Mouse (Mus musculus) limb, embryonic 13.5 days (tissue): ENCODE data around the gene Vmn2r95. TPM values are rescaled to one million over a fixed set of nuclear protein-coding genes. Genes with fewer than 3 reads are reported as not detected.
"Not testable (repeated sequence)": the region's sequence is repeated elsewhere in the genome, so short reads cannot be mapped to it uniquely, and the experiment has no call there.

Source experiments
- ATAC-seq: fragments of 200-750 bp; cut with Nextera tagmentation; 2 replicates; pipeline ENCODE4 v1.8.0; 2017; ENCODE audit warnings: low read depth, moderate number of reproducible peaks, moderate TSS enrichment; ENCODE audit not compliant: low FRiP score
- H3K27ac ChIP-seq: fragments of 300-500 bp; sonication (generic); 2 replicates; pipeline ENCODE4 v1.5.1; 2015; ENCODE audit warnings: inconsistent platforms, mild to moderate bottlenecking, moderate library complexity
- H3K27me3 ChIP-seq: fragments of 300-500 bp; sonication (generic); 2 replicates; pipeline ENCODE4 v1.6.1; 2015; ENCODE audit warnings: mild to moderate bottlenecking, inconsistent platforms
- H3K36me3 ChIP-seq: fragments of 300-500 bp; sonication (generic); 2 replicates; pipeline ENCODE4 v1.6.1; 2015; ENCODE audit warnings: inconsistent platforms, mild to moderate bottlenecking, moderate library complexity
- H3K4me1 ChIP-seq: fragments of 300-500 bp; sonication (generic); 2 replicates; pipeline ENCODE4 v1.6.1; 2015; ENCODE audit warnings: inconsistent platforms
- H3K4me2 ChIP-seq: fragments of 300-500 bp; sonication (generic); replicated peaks from 2 replicates; pipeline ENCODE4 v1.6.1; 2015; ENCODE audit warnings: inconsistent platforms, mild to moderate bottlenecking, moderate library complexity
- H3K4me3 ChIP-seq: fragments of 300-500 bp; sonication (generic); 2 replicates; pipeline ENCODE4 v1.5.1; 2015; ENCODE audit warnings: moderate library complexity, mild to moderate bottlenecking, inconsistent platforms
- H3K9ac ChIP-seq: fragments of 300-500 bp; sonication (generic); 2 replicates; pipeline ENCODE4 v1.6.1; 2015; ENCODE audit warnings: mild to moderate bottlenecking, inconsistent platforms
- H3K9me3 ChIP-seq: fragments of 300-500 bp; sonication (generic); 2 replicates; pipeline ENCODE4 v1.6.1; 2016; ENCODE audit warnings: inconsistent platforms
- WGBS: fragments of 180-500 bp; shearing (Covaris S2); methylation state at CpG from one replicate; pipeline ENCODE4 v1.1.7; 2015; 5-methylcytosine and 5-hydroxymethylcytosine counted together
- polyA plus RNA-seq: library from polyadenylated mRNA; unstranded; fragments of >200 nt; fragmentation: Nextera tagmentation; extraction: Ambion mirVana; gene quantifications from 2 replicates; pipeline ENCODE4 v1.2.1, GENCODE M21; 2015

Vmn2r95 gene
- polyA plus RNA-seq = not detected in 2 replicates

DNA sequence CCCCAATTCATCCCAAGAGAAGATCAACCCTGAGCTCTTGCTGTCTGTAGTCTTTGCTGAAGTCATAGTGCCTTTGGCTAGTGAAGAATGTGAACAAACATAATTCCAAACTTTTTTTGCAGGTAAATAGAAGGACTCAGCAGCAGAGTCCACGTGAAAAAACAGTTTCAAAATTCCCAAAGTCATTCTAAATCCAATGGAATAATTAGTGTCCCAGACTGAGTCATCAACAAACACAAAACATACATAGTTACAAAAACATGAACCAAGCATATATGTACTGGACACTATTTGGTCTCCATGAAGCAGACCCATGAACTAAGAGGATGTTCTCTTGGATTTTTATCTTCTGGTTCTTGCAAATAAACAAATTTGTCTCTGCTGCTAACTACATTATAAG, at the start of gene Vmn2r95:
TSS of gene Vmn2r95 (plus strand) at position 301 of the 400 bp plus-strand sequence.
- no peak within 1 kb of the TSS for H3K4me3 ChIP-seq
- no peak within 1 kb of the TSS for H3K4me2 ChIP-seq
- WGBS = 21% methylated on average over 1 of the region's 1 CpGs
- H3K27me3 ChIP-seq = no peaks in the 10 kb centered on the region
- H3K4me1 ChIP-seq = no peaks in the 10 kb centered on the region
- no peak for ATAC-seq
- H3K9ac ChIP-seq = no peak within 1 kb of the TSS
- no peaks in the 10 kb centered on the region for H3K36me3 ChIP-seq
- H3K27ac ChIP-seq = no peak within 1 kb of the TSS
- H3K9me3 ChIP-seq = 0 out of 2 replicates have a peak, but pooled peaks cover 3% of the 10 kb centered on the region

DNA sequence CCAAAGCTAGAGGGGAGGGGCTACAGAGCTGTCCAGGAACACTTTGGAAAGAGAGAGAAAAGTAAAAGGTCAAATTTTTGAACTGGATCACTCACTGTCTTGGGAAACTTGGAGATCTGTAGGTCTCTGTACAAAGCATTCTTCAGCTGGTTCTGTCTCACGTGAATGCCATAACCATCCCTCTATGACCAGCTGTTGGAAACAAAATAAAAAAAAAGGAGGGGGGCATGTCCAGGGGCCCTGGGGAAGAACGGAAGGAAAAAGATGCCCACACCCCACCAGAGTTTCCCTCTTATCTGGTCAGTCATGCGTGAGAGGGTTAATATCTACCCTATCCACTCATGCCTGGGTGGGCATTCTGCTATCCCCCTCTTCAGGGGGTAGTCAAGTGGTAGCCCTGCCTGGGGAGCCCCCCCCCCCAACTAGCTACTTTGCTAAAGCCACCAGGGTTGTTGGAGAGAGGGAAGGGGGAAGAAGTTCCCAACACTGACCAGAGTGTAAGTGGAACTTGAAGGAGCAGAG, 31.8 kb downstream of the Vmn2r95 start:
- Histone ChIP-seq H3K9me3 (peaks cover 6% of the 10 kb centered on the region; the same call in 1 of the 2 replicates), H3K4me1 (no peaks in the 10 kb centered on the region), H3K4me3 (no peak overlapping the region), H3K36me3 (no peaks in the 10 kb centered on the region), H3K27me3 (no peaks in the 10 kb centered on the region), H3K27ac (no peak overlapping the region), H3K4me2 (no peak overlapping the region), H3K9ac (no peak overlapping the region)
- ATAC-seq = no peak
- 72% methylated on average over 3 of the region's 3 CpGs for WGBS

DNA sequence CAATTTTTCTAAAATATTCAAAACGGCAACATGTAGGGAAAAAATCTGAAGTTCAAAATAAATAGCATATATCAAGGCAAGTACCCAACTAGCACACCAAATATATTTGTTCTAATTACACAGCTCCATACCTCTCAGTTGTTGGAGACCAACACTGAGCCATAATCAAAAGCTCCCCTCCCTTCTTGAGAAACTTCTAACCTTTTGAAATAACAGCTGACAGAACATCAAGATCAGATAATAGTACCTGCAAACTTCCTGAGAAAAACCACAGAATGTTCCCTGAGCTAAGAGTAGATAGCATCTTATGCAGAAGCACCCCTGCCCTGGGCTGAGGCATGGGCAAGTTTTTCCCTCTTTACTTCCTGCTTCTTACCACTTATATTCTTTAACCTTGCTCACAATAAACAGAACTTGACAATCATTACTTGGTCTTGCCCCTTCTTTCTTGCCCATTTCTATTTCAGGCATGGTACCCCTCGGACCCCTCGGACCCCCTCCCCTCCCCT, 34.3 kb downstream of the Vmn2r95 start:
- not testable (repeated sequence) for H3K4me2 ChIP-seq, ATAC-seq, H3K36me3 ChIP-seq, H3K4me1 ChIP-seq, H3K27ac ChIP-seq, H3K4me3 ChIP-seq, H3K9ac ChIP-seq, H3K27me3 ChIP-seq
- WGBS = 96% methylated on average over 3 of the region's 3 CpGs
- peaks cover 16% of the 10 kb centered on the region for H3K9me3 ChIP-seq

DNA sequence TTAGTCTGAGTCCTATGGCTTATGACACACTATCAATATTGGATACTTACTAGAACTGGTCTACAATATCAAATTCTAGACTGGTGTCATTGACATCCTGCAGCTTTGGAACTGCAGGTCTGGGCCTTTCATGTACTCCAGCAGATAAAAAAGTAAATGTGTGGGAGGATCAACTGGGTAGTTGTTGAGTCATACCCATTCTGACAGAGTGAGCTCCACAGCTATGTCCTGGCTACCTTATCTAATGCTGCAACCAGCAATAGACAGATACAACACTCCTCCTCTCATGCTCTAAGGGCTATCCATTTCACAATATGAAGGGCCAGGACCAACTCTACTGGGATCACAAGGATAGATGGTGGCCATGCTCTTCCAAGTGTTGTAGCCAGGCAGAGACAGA, 38.8 kb downstream of the Vmn2r95 start:
- H3K4me1 ChIP-seq = no peaks in the 10 kb centered on the region
- H3K36me3 ChIP-seq = no peaks in the 10 kb centered on the region
- peaks cover 16% of the 10 kb centered on the region for H3K9me3 ChIP-seq
- H3K27me3 ChIP-seq = no peaks in the 10 kb centered on the region
- no peak overlapping the region for H3K27ac ChIP-seq
- no peak for ATAC-seq
- no peak overlapping the region for H3K4me2 ChIP-seq
- no peak overlapping the region for H3K4me3 ChIP-seq
- no peak overlapping the region for H3K9ac ChIP-seq

DNA sequence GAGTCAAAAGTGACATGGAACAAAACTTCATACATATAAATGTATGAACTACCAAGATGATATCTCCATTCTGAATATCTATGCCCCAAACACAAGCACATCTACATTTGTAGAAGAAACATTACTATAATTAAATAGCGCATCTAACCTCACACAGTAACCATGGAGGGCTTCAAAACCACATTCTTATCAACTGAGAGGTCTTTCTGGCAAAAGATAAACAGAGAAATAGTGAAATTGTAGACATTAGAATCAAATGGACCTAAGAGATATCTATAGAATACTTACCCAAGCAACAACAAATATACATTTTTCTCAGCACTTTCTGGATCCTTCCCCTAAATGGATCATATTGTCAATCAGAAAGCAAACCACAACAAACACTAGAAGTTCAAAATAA, 56.0 kb downstream of the Vmn2r95 start:
- Histone ChIP-seq H3K4me3 (no peak overlapping the region), H3K9ac (no peak overlapping the region), H3K4me2 (no peak overlapping the region), H3K36me3 (no peaks in the 10 kb centered on the region), H3K9me3 (peaks cover 11% of the 10 kb centered on the region), H3K4me1 (no peaks in the 10 kb centered on the region), H3K27ac (no peak overlapping the region), H3K27me3 (no peaks in the 10 kb centered on the region)
- 66% methylated on average over 1 of the region's 1 CpGs for WGBS
- ATAC-seq = no peak

Other genes with a start within 250 kb of the Vmn2r95 start
- gene Vmn2r94, start 146.3 kb upstream of the Vmn2r95 start, polyA plus RNA-seq = not detected in 2 replicates
- gene Vmn2r93, start 126.0 kb upstream of the Vmn2r95 start, polyA plus RNA-seq = not detected in 2 replicates
- gene Vmn2r96, start 149.1 kb downstream of the Vmn2r95 start, polyA plus RNA-seq = not detected in 2 replicates